Mouse (Mus musculus): Measurements from ENCODE around the gene Bcl11a. TPM values are rescaled to one million over a fixed set of nuclear protein-coding genes. Genes with fewer than 3 reads are reported as not detected.

Bcl11a gene
- polyA plus RNA-seq, 1 experiment from 2014 or later = 10.3 TPM

DNA sequence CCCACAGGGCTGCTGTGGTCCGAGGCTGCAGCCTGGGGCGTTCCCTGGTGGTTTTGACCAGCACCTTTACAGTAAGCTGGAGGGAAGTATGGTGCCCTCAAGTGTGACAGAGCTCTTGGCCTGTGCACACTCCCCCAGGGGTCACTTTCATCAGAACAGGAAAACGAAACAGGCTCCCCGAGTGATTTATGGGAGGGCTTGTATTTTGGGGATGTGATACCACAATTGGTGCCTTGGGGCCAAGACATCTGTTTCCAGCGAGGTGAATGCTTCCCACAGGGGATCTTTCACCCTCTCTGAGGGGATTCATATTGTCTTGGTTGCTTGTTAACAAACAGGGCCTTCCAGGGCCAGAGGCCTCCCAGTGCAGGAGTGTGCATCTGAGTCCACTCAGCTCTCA, 122.5 kb downstream of the Bcl11a start:
- DNase-seq (peak; percentile 37), ATAC-seq (peak; percentile 45; the same call in 1 of the 2 replicates)
- Histone ChIP-seq H3K27ac (ENCODE audit: low read depth) (peak overlapping the region; percentile 39; the same call in 1 of the 2 replicates), H3K4me2 (ENCODE audit: low read depth, low read length) (no peak overlapping the region), H3K4me1 (ENCODE audit: insufficient read depth) (peaks cover 11% of the 10 kb centered on the region), H3K27me3 (ENCODE audit: insufficient read depth, low read length) (no peaks in the 10 kb centered on the region), H3K9ac (replicated peaks) (no peak overlapping the region), H3K9me3 (ENCODE audit: low read length) (no peaks in the 10 kb centered on the region), H3K4me3 (ENCODE audit: low read depth, low read length) (no peak overlapping the region), H3K36me3 (replicated peaks; ENCODE audit: insufficient read depth, low read length) (no peaks in the 10 kb centered on the region)
- TF ChIP-seq EP300 (IDR thresholded peaks at IDR 0.05; ENCODE audit: low read depth) = no peak
- no peak for TF ChIP-seq CTCF (IDR thresholded peaks at IDR 0.05; ENCODE audit: low read depth)
- WGBS (ENCODE audit: insufficient replicate concordance) = 42% methylated on average over 5 of the region's 5 CpGs

DNA sequence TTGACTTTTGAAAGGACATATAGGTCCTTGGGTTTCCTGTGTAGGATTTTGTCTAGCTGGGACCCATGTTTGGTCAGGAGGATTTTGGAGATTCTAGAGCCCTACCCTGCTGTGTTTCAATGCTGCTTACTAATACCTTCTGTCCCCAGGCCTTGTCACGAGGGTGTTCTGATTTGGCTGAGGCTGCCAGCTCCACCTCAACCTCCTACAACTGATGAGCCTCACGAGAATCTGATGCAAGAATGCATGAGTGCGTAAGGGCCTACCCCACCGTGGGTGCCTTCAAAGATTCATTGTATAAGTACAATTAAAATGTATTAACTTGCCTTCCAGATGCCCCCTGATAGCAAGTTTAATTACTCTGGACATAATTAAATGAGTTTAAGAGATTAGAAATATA, 123.4 kb downstream of the Bcl11a start:
- ATAC-seq (no peak), DNase-seq (no peak)
- Histone ChIP-seq H3K4me2 (ENCODE audit: low read depth, low read length) (no peak overlapping the region), H3K27me3 (ENCODE audit: insufficient read depth, low read length) (no peaks in the 10 kb centered on the region), H3K9ac (replicated peaks) (no peak overlapping the region), H3K36me3 (replicated peaks; ENCODE audit: insufficient read depth, low read length) (no peaks in the 10 kb centered on the region), H3K27ac (ENCODE audit: low read depth) (no peak overlapping the region), H3K4me1 (ENCODE audit: insufficient read depth) (peaks cover 11% of the 10 kb centered on the region), H3K9me3 (ENCODE audit: low read length) (no peaks in the 10 kb centered on the region), H3K4me3 (ENCODE audit: low read depth, low read length) (no peak overlapping the region)
- TF ChIP-seq EP300 (IDR thresholded peaks at IDR 0.05; ENCODE audit: low read depth) (no peak), CTCF (IDR thresholded peaks at IDR 0.05; ENCODE audit: low read depth) (no peak)
- 72% methylated on average over 4 of the region's 4 CpGs for WGBS (ENCODE audit: insufficient replicate concordance)

DNA sequence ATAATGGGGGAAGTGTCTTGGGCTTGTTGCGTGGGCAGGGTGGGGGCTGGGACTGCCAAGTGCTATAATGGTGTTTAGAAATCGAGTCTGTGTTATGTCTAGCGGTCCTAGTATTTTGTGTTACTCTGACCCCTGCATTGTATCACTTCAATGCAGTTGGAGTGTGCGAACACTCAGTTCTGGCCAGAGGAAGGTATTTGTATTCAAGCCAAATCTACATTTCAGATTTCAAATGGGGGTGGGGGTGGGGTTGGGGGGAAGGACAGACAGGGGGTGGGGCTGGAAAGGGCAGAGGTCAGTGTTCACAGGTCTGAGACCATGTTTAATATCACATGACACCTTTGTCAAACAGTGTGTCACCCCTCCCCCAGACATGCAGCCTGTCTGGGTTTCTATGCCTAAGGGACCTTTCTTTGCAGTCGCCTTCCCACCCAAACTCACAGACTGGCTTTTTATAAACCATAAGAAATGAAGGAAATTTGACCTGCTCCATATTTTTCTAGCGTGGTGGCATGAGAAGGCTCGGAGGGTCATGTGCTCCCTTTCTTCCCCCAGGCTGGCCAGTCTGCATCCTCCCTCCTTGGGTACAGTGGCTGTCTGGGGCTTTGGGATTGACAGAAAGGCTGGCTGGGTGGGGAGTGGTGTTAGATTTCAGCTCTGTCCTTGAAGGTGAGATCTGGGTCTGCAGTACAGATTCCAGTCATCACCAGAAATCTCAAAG, 124.9 kb downstream of the Bcl11a start:
- H3K9me3 ChIP-seq (ENCODE audit: low read length) = no peaks in the 10 kb centered on the region
- peak overlapping the region; percentile 13 for H3K4me2 ChIP-seq (ENCODE audit: low read depth, low read length)
- H3K36me3 ChIP-seq (replicated peaks; ENCODE audit: insufficient read depth, low read length) = no peaks in the 10 kb centered on the region
- no peak overlapping the region for H3K27ac ChIP-seq (ENCODE audit: low read depth)
- no peak overlapping the region for H3K4me3 ChIP-seq (ENCODE audit: low read depth, low read length)
- ATAC-seq (peak; percentile 70), DNase-seq (no peak)
- no peaks in the 10 kb centered on the region for H3K27me3 ChIP-seq (ENCODE audit: insufficient read depth, low read length)
- WGBS (ENCODE audit: insufficient replicate concordance) = 48% methylated on average over 7 of the region's 7 CpGs
- peaks cover 11% of the 10 kb centered on the region for H3K4me1 ChIP-seq (ENCODE audit: insufficient read depth)
- TF ChIP-seq CTCF (IDR thresholded peaks at IDR 0.05; ENCODE audit: low read depth) (no peak), EP300 (IDR thresholded peaks at IDR 0.05; ENCODE audit: low read depth) (no peak)
- H3K9ac ChIP-seq (replicated peaks) = no peak overlapping the region

DNA sequence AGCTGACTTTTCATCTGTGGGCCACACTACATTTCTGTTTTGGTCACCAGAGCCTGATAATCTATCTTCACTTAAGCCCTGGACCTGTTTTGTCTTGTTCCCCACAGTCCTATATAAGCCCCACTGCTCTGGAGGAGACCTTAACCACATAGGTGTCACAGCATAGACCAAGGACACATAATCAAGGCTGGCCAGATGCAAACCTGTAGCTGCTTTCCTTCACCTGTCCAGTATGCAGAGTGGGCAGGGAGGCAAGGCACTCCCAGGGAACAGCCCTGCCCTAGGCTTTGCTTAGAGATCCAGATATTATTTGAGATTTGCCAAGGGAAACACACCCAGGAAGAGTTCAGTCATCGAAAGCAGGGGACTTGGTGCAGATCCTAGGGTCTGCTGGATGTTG, 125.6 kb downstream of the Bcl11a start:
- H3K36me3 ChIP-seq (replicated peaks; ENCODE audit: insufficient read depth, low read length) = no peaks in the 10 kb centered on the region
- no peaks in the 10 kb centered on the region for H3K9me3 ChIP-seq (ENCODE audit: low read length)
- ATAC-seq = no peak
- no peak overlapping the region for H3K9ac ChIP-seq (replicated peaks)
- H3K27ac ChIP-seq (ENCODE audit: low read depth) = no peak overlapping the region
- no peak for DNase-seq
- TF ChIP-seq CTCF (IDR thresholded peaks at IDR 0.05; ENCODE audit: low read depth) (no peak), EP300 (IDR thresholded peaks at IDR 0.05; ENCODE audit: low read depth) (no peak)
- no peak overlapping the region for H3K4me2 ChIP-seq (ENCODE audit: low read depth, low read length)
- H3K4me1 ChIP-seq (ENCODE audit: insufficient read depth) = peaks cover 6% of the 10 kb centered on the region
- no peak overlapping the region for H3K4me3 ChIP-seq (ENCODE audit: low read depth, low read length)
- no peaks in the 10 kb centered on the region for H3K27me3 ChIP-seq (ENCODE audit: insufficient read depth, low read length)
- 85% methylated on average over 1 of the region's 1 CpGs for WGBS (ENCODE audit: insufficient replicate concordance)

DNA sequence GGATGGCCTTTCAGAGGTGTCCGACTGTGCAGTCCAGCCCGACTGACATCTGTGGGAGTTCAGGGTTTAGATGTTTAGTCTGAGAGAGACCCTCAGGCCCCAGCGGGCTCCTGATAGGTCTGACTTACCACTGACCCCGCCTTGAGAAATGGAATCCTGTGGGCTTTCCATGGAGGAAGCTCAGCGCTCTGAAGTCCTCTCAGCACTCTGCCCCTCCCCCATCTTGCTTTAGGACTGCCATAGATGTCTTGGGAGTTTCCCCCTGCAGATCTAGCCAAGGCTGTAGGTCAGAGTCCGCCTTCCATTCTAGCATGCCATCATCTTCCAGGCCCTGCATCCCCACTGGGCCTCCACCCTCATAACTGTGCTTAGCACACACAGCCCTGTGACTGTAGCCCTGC, 131.1 kb downstream of the Bcl11a start:
- 69% methylated on average over 6 of the region's 6 CpGs for WGBS (ENCODE audit: insufficient replicate concordance)
- ATAC-seq (no peak), DNase-seq (no peak)
- Histone ChIP-seq H3K27ac (ENCODE audit: low read depth) (no peak overlapping the region), H3K9me3 (ENCODE audit: low read length) (no peaks in the 10 kb centered on the region), H3K4me1 (ENCODE audit: insufficient read depth) (no peaks in the 10 kb centered on the region), H3K9ac (replicated peaks) (no peak overlapping the region), H3K27me3 (ENCODE audit: insufficient read depth, low read length) (no peaks in the 10 kb centered on the region), H3K4me3 (ENCODE audit: low read depth, low read length) (no peak overlapping the region), H3K36me3 (replicated peaks; ENCODE audit: insufficient read depth, low read length) (no peaks in the 10 kb centered on the region), H3K4me2 (ENCODE audit: low read depth, low read length) (no peak overlapping the region)
- TF ChIP-seq EP300 (IDR thresholded peaks at IDR 0.05; ENCODE audit: low read depth) (no peak), CTCF (IDR thresholded peaks at IDR 0.05; ENCODE audit: low read depth) (no peak)

DNA sequence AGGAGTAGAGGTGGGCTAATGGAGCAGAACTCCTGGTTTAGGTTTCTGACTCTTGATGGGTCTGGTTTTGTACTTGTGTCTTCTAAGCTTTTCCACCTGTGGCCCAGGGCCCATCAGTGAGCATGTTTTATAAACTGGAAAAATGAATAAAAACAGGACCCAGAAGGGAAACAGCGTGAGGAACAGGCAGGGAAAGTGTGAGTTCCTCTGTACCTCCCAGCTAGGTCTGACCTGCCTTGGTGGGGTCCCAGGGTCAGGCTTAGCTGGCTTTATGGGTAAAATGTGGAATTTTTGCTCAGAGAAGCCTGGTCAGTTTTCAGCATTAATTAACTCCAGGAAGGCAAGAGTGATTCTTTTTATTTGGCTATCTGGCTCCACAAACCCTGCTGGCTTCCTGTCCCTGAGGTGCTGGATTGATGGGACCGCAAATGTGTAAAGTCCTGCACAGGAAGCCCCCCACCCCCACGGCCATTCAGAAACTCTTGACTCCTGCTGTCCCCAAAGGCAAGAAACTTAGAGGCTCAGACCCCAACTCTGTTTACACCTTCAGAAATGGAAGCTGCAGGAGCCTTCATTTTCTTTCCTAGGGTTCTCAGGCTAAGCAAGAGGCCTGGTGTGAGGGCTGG, 136.8 kb downstream of the Bcl11a start:
- Histone ChIP-seq H3K36me3 (replicated peaks; ENCODE audit: insufficient read depth, low read length) (no peaks in the 10 kb centered on the region), H3K4me3 (ENCODE audit: low read depth, low read length) (no peak overlapping the region), H3K9ac (replicated peaks) (no peak overlapping the region), H3K4me2 (ENCODE audit: low read depth, low read length) (no peak overlapping the region), H3K27ac (ENCODE audit: low read depth) (no peak overlapping the region), H3K27me3 (ENCODE audit: insufficient read depth, low read length) (no peaks in the 10 kb centered on the region), H3K9me3 (ENCODE audit: low read length) (no peaks in the 10 kb centered on the region), H3K4me1 (ENCODE audit: insufficient read depth) (no peaks in the 10 kb centered on the region)
- no peak for TF ChIP-seq CTCF (IDR thresholded peaks at IDR 0.05; ENCODE audit: low read depth)
- no peak for TF ChIP-seq EP300 (IDR thresholded peaks at IDR 0.05; ENCODE audit: low read depth)
- WGBS (ENCODE audit: insufficient replicate concordance) = 53% methylated on average over 3 of the region's 3 CpGs
- DNase-seq = no peak
- no peak for ATAC-seq

Measured in liver, postnatal 0 days (tissue).